ENCODE assay signal across 8 mouse cellular contexts in genomic region chr8:84775105-84775591, GRCm38 (mm10). TPM values are rescaled to one million over a fixed set of nuclear protein-coding genes. Genes with fewer than 3 reads are reported as not detected.
DNase-seq lines count a peak whose midpoint lies in the region; ATAC-seq lines count a peak whose summit lies in the region.

No protein-coding gene starts in this region.

- H3K4me3 ChIP-seq in hindbrain, embryonic 13.5 days = 0 out of 2 replicates have a peak overlapping the region, but pooled peaks have one; percentile 4

- no peaks in the 10 kb centered on the region for H3K36me3 ChIP-seq in hindbrain, embryonic 13.5 days

- peak overlapping the region; percentile 60 for H3K9ac ChIP-seq in hindbrain, embryonic 13.5 days

- H3K4me2 ChIP-seq in hindbrain, embryonic 13.5 days = peak overlapping the region; percentile 49

- peak; percentile 70 to 73 for DNase-seq in heart, adult 18-20 months
- DNase-seq in heart, adult 8-10 months (ENCODE audit: low spot score) = no peak
- DNase-seq in 3T3-L1 (ENCODE audit: low read depth, low spot score) = peak; percentile 74
- DNase-seq in urinary bladder, postnatal 10 days (ENCODE audit: low spot score) = no peak
- DNase-seq in retina, embryonic 14.5 days (ENCODE audit: low spot score) = no peak

- no peaks in the 10 kb centered on the region for H3K9me3 ChIP-seq in hindbrain, embryonic 13.5 days

- WGBS in hindbrain, embryonic 13.5 days = 3% methylated on average over 13 of the region's 13 CpGs

- peak; percentile 68 for ATAC-seq in erythroid progenitor cell, adult 5-6 weeks (replicated peaks; ENCODE audit: low FRiP score, poor library complexity, severe bottlenecking)
- peak; percentile 13; the same call in 1 of the 2 replicates for ATAC-seq in hindbrain, embryonic 13.5 days (ENCODE audit: low FRiP score)
- ATAC-seq in monocyte, adult 5-6 weeks (replicated peaks; ENCODE audit: insufficient number of reproducible peaks, low FRiP score, low TSS enrichment, poor library complexity, severe bottlenecking) = peak; percentile 48; the same call in 1 of the 2 replicates

- peaks cover 69% of the 10 kb centered on the region for H3K4me1 ChIP-seq in hindbrain, embryonic 13.5 days (replicated peaks)

- peak overlapping the region; percentile 91 for H3K27ac ChIP-seq in hindbrain, embryonic 13.5 days

- H3K27me3 ChIP-seq in hindbrain, embryonic 13.5 days = peaks cover 94% of the 10 kb centered on the region

RNA-seq across cellular contexts. Expression of gene Nfix, which starts 25.0 kb away (rescaled TPM):
- 100 to 1,000 TPM; 250 to 260 TPM for total RNA-seq in heart, adult 18-20 months (2021)
- total RNA-seq in heart, adult 8-10 months (2022) = 100 to 1,000 TPM; 288 to 356 (median 295) TPM
- total RNA-seq in erythroid progenitor cell, adult 5-6 weeks (2015; ENCODE audit: low replicate concordance) = 53.7 and 76.0 TPM in 2 replicates
- total RNA-seq in erythroid progenitor cell, adult 5-6 weeks (2017; ENCODE audit: low replicate concordance) = 33.6 and 36.8 TPM in 2 replicates
- polyA plus RNA-seq in hindbrain, embryonic 13.5 days (2015; fragmentation: Nextera tagmentation; extraction: Ambion mirVana) = 35.3 and 44.1 TPM in 2 replicates
- total RNA-seq in monocyte, adult 5-6 weeks (2017) = 8.1 to 16.7 TPM (median 9.9 TPM) in 3 replicates

RNA-seq across cellular contexts. Expression of gene Dand5, which starts 47.5 kb away (rescaled TPM):
- total RNA-seq in heart, adult 18-20 months (2021) = 10 to 100 TPM; 10.0 to 13.2 TPM
- 10 to 100 TPM; 10.3 to 13.2 (median 12.0) TPM for total RNA-seq in heart, adult 8-10 months (2022)
- 2.5 and 3.8 TPM in 2 replicates for total RNA-seq in erythroid progenitor cell, adult 5-6 weeks (2015; ENCODE audit: low replicate concordance)
- 5.4 and 6.7 TPM in 2 replicates for total RNA-seq in erythroid progenitor cell, adult 5-6 weeks (2017; ENCODE audit: low replicate concordance)
- 10.8 and 11.5 TPM in 2 replicates for polyA plus RNA-seq in hindbrain, embryonic 13.5 days (2015; fragmentation: Nextera tagmentation; extraction: Ambion mirVana)
- 3.6 to 4.0 TPM (median 3.8 TPM) in 3 replicates for total RNA-seq in monocyte, adult 5-6 weeks (2017)

RNA-seq across cellular contexts. Expression of gene G430095P16Rik, which starts 52.3 kb away (rescaled TPM):
- total RNA-seq in heart, adult 18-20 months (2021) = under 1 TPM; 0.40 to 0.69 TPM
- under 1 TPM in 1 of 4 experiments, not detected in 3; 0.66 TPM for total RNA-seq in heart, adult 8-10 months (2022)
- 12.2 and 21.6 TPM in 2 replicates for total RNA-seq in erythroid progenitor cell, adult 5-6 weeks (2015; ENCODE audit: low replicate concordance)
- total RNA-seq in erythroid progenitor cell, adult 5-6 weeks (2017; ENCODE audit: low replicate concordance) = 1.1 and 13.2 TPM in 2 replicates
- 1.0 and 2.3 TPM in 2 replicates for polyA plus RNA-seq in hindbrain, embryonic 13.5 days (2015; fragmentation: Nextera tagmentation; extraction: Ambion mirVana)
- 6.4 to 8.9 TPM (median 8.2 TPM) in 3 replicates for total RNA-seq in monocyte, adult 5-6 weeks (2017)

RNA-seq across cellular contexts. Expression of gene Gadd45gip1, which starts 56.2 kb away (rescaled TPM):
- 10 to 100 TPM; 31.5 to 35.7 TPM for total RNA-seq in heart, adult 18-20 months (2021)
- 10 to 100 TPM; 31.0 to 34.9 (median 33.1) TPM for total RNA-seq in heart, adult 8-10 months (2022)
- 6.7 and 7.6 TPM in 2 replicates for total RNA-seq in erythroid progenitor cell, adult 5-6 weeks (2015; ENCODE audit: low replicate concordance)
- total RNA-seq in erythroid progenitor cell, adult 5-6 weeks (2017; ENCODE audit: low replicate concordance) = 11.3 and 16.4 TPM in 2 replicates
- polyA plus RNA-seq in hindbrain, embryonic 13.5 days (2015; fragmentation: Nextera tagmentation; extraction: Ambion mirVana) = 37.3 and 37.8 TPM in 2 replicates
- 10.0 to 12.8 TPM (median 11.2 TPM) in 3 replicates for total RNA-seq in monocyte, adult 5-6 weeks (2017)

Comparison
In these comparisons a context has a peak if more than half of its experiments do, and no peak if none do; other contexts are left out.
1. DNase-seq: peak in heart, adult 18-20 months (2 of 2) and 3T3-L1 (single experiment); none in heart, adult 8-10 months (single experiment), urinary bladder, postnatal 10 days (single experiment) and retina, embryonic 14.5 days (single experiment).
2. ATAC-seq: peak in every context shown above with its lines; median percentile 68 in erythroid progenitor cell, adult 5-6 weeks; 48 in monocyte, adult 5-6 weeks; 13 in hindbrain, embryonic 13.5 days.